Mouse (Mus musculus) embryonic facial prominence, embryonic 10.5 days (tissue): ENCODE measurements around the gene Gabrr2. TPM values are rescaled to one million over a fixed set of nuclear protein-coding genes. Genes with fewer than 3 reads are reported as not detected.

Experiments
- DNase-seq: peaks from one replicate; pipeline ENCODE4 v3.0.0-alpha.2; 2017; ENCODE audit warnings: low spot score
- H3K27ac ChIP-seq: fragments of 300-500 bp; sonication (generic); replicated peaks from 2 replicates; pipeline ENCODE4 v1.5.1; 2016; ENCODE audit warnings: mild to moderate bottlenecking
- H3K27me3 ChIP-seq: fragments of 300-500 bp; sonication (generic); replicated peaks from 2 replicates; pipeline ENCODE4 v1.6.1; 2016; ENCODE audit warnings: low read depth, mild to moderate bottlenecking; ENCODE audit not compliant: poor library complexity, severe bottlenecking
- H3K36me3 ChIP-seq: fragments of 300-500 bp; sonication (generic); replicated peaks from 2 replicates; pipeline ENCODE4 v1.6.1; 2016; ENCODE audit warnings: mild to moderate bottlenecking, moderate library complexity
- H3K4me1 ChIP-seq: fragments of 300-500 bp; sonication (generic); 2 replicates; pipeline ENCODE4 v1.6.1; 2016
- H3K4me3 ChIP-seq: fragments of 300-500 bp; sonication (generic); 2 replicates; pipeline ENCODE4 v1.5.1; 2016; ENCODE audit warnings: mild to moderate bottlenecking, moderate library complexity
- H3K9me3 ChIP-seq: fragments of 300-500 bp; sonication (generic); 2 replicates; pipeline ENCODE4 v1.6.1; 2016; ENCODE audit warnings: mild to moderate bottlenecking
- WGBS: fragments of 180-500 bp; shearing (Covaris S2); methylation state at CpG from one replicate; pipeline ENCODE4 v1.1.7; 2016; 5-methylcytosine and 5-hydroxymethylcytosine counted together
- polyA plus RNA-seq: library from polyadenylated mRNA; unstranded; fragments of >200 nt; fragmentation: Nextera tagmentation; extraction: Ambion mirVana; gene quantifications from 2 replicates; pipeline ENCODE4 v1.2.1, GENCODE M21; 2016

Gene Gabrr2
- 0.21 TPM in 1 of 2 replicates, not detected in the other for polyA plus RNA-seq

- Histone ChIP-seq H3K27ac (no peak within 1 kb of the TSS), H3K4me1 (peaks cover 13% of the 10 kb centered on the region), H3K9me3 (no peaks in the 10 kb centered on the region), H3K27me3 (no peaks in the 10 kb centered on the region), H3K4me3 (no peak within 1 kb of the TSS), H3K36me3 (no peaks in the 10 kb centered on the region)
- DNase-seq = no peak
- WGBS = 90% methylated on average over 4 of the region's 4 CpGs
Measured at GRCm38 (mm10) chr4:33062981-33063380, at the start of gene Gabrr2. Gabrr2 (plus strand) TSS chr4:33062999.

- peak; percentile 89 for DNase-seq
- H3K27me3 ChIP-seq = no peaks in the 10 kb centered on the region
- H3K36me3 ChIP-seq = peaks cover 43% of the 10 kb centered on the region
- H3K4me3 ChIP-seq = no peak overlapping the region
- H3K4me1 ChIP-seq = no peaks in the 10 kb centered on the region
- 58% methylated on average over 9 of the region's 9 CpGs for WGBS
- H3K9me3 ChIP-seq = no peaks in the 10 kb centered on the region
- no peak overlapping the region for H3K27ac ChIP-seq
Measured at GRCm38 (mm10) chr4:33018361-33018999, 44.3 kb upstream of the Gabrr2 start.

- H3K27ac ChIP-seq = no peak overlapping the region
- no peak overlapping the region for H3K4me3 ChIP-seq
- no peak for DNase-seq
- H3K27me3 ChIP-seq = no peaks in the 10 kb centered on the region
- WGBS = 82% methylated on average over 8 of the region's 8 CpGs
- H3K9me3 ChIP-seq = no peaks in the 10 kb centered on the region
- H3K4me1 ChIP-seq = no peaks in the 10 kb centered on the region
- peaks cover 27% of the 10 kb centered on the region for H3K36me3 ChIP-seq
Measured at GRCm38 (mm10) chr4:33024420-33024819, 38.4 kb upstream of the Gabrr2 start.

DNA sequence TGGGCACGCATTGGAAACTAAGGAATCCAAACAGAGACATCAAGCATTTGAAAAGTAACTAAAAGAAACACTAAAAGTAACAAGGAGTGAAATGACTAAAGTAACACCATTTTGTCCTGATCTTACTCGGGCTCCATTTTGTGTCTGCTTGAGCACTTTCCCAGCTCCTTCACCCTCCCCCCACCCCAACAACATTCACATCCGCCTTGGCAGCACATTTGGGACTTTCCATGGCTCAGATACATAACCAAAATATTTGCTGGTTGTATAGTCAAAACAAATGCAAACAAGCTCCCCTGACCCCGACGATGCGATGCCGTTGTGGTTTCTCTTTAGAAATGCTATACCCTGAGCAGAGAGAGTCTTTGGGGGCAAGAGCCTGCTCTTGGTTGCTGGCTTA, 33.7 kb upstream of the Gabrr2 start:
- Histone ChIP-seq H3K27me3 (no peaks in the 10 kb centered on the region), H3K4me3 (no peak overlapping the region), H3K27ac (no peak overlapping the region), H3K4me1 (peaks cover 19% of the 10 kb centered on the region), H3K36me3 (peaks cover 17% of the 10 kb centered on the region; the same call in 1 of the 2 replicates), H3K9me3 (no peaks in the 10 kb centered on the region)
- 90% methylated on average over 7 of the region's 7 CpGs for WGBS
- DNase-seq = no peak

- Histone ChIP-seq H3K27me3 (no peaks in the 10 kb centered on the region), H3K9me3 (0 out of 2 replicates have a peak, but pooled peaks cover 4% of the 10 kb centered on the region), H3K27ac (peak overlapping the region; percentile 97), H3K36me3 (peaks cover 31% of the 10 kb centered on the region), H3K4me1 (peaks cover 19% of the 10 kb centered on the region), H3K4me3 (peak overlapping the region; percentile 87)
- DNase-seq = peak; percentile 65
- WGBS = 1% methylated on average over 55 of the region's 55 CpGs
Measured at GRCm38 (mm10) chr4:33030264-33031194, 32.3 kb upstream of the Gabrr2 start.

DNA sequence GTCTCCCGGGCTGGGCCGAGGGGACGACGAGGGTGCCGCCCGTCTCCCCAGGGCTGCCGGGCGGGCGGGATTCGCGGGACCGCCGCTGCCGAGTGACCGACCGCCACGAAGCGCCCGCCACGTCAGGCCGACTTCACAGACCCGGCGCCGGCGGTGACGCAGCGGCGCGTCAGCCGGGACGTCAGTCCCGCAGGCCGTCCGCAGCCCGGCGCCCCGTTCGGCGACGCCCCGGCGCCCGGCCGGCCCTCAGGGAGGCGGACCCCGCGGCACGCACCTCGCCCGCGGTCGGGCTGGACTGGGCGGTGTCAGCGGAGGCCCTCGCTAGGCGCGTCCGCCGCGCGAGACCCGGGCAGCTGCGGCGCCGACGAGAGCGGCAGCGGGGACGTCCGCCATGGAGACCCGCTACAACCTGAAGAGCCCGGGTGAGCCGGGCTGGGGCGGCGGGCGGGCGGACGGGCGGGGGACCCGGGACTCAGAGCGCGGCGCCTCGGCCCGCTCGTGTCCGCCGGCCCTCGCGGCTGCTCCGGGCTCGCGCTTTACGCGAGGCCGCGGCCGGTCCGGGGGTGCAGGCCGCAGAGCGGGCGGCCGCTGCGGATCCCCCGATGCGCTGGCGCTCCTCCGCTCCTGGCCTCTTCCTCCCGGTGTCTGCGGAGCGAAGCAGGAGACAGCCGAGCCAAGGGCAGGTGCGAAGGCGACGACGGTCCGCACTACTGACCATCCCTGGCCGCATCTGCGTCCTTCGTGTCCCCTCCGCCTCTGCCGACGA, 31.4 kb upstream of the Gabrr2 start, which contains the start of gene Ube2j1:
Ube2j1 (plus strand) TSS at position 222 of the 766 bp plus-strand sequence.
- WGBS = under 1% methylated on average over 123 of the region's 123 CpGs

GRCm38 (mm10) chr4:33032045-33032444, 30.8 kb upstream of the Gabrr2 start:
- peaks cover 46% of the 10 kb centered on the region for H3K36me3 ChIP-seq
- H3K27me3 ChIP-seq = no peaks in the 10 kb centered on the region
- peak overlapping the region; percentile 97 for H3K27ac ChIP-seq
- 8% methylated on average over 4 of the region's 4 CpGs for WGBS
- DNase-seq = no peak
- 0 out of 2 replicates have a peak, but pooled peaks cover 6% of the 10 kb centered on the region for H3K9me3 ChIP-seq
- peaks cover 19% of the 10 kb centered on the region for H3K4me1 ChIP-seq
- peak overlapping the region; percentile 87 for H3K4me3 ChIP-seq

More for the DNA sequence above, 31.4 kb upstream of the Gabrr2 start, which contains the start of gene Ube2j1:
- H3K27me3 ChIP-seq = no peaks in the 10 kb centered on the region
- DNase-seq = peak; percentile 91
- H3K4me3 ChIP-seq = peak within 1 kb of the TSS; percentile 87
- H3K27ac ChIP-seq = peak within 1 kb of the TSS; percentile 97
- peaks cover 19% of the 10 kb centered on the region for H3K4me1 ChIP-seq
- H3K36me3 ChIP-seq = peaks cover 39% of the 10 kb centered on the region
- 0 out of 2 replicates have a peak, but pooled peaks cover 6% of the 10 kb centered on the region for H3K9me3 ChIP-seq

- 0 out of 2 replicates have a peak, but pooled peaks cover 6% of the 10 kb centered on the region for H3K9me3 ChIP-seq
- no peak overlapping the region for H3K4me3 ChIP-seq
- H3K27ac ChIP-seq = no peak overlapping the region
- DNase-seq = no peak
- H3K4me1 ChIP-seq = peaks cover 19% of the 10 kb centered on the region
- H3K36me3 ChIP-seq = peaks cover 44% of the 10 kb centered on the region
- no peaks in the 10 kb centered on the region for H3K27me3 ChIP-seq
- 81% methylated on average over 6 of the region's 6 CpGs for WGBS
Measured at GRCm38 (mm10) chr4:33033515-33033914, 29.3 kb upstream of the Gabrr2 start.

GRCm38 (mm10) chr4:33039826-33040225, 23.0 kb upstream of the Gabrr2 start:
- H3K9me3 ChIP-seq = 0 out of 2 replicates have a peak, but pooled peaks cover 6% of the 10 kb centered on the region
- no peak overlapping the region for H3K27ac ChIP-seq
- no peak for DNase-seq
- H3K36me3 ChIP-seq = peaks cover 90% of the 10 kb centered on the region
- H3K4me1 ChIP-seq = no peaks in the 10 kb centered on the region
- WGBS = 88% methylated on average over 4 of the region's 4 CpGs
- H3K4me3 ChIP-seq = no peak overlapping the region
- H3K27me3 ChIP-seq = no peaks in the 10 kb centered on the region

GRCm38 (mm10) chr4:33049601-33050000, 13.2 kb upstream of the Gabrr2 start:
- Histone ChIP-seq H3K9me3 (no peaks in the 10 kb centered on the region), H3K27me3 (no peaks in the 10 kb centered on the region), H3K4me3 (no peak overlapping the region), H3K27ac (no peak overlapping the region), H3K4me1 (no peaks in the 10 kb centered on the region), H3K36me3 (peaks cover 83% of the 10 kb centered on the region)
- 92% methylated on average over 11 of the region's 11 CpGs for WGBS
- no peak for DNase-seq

DNA sequence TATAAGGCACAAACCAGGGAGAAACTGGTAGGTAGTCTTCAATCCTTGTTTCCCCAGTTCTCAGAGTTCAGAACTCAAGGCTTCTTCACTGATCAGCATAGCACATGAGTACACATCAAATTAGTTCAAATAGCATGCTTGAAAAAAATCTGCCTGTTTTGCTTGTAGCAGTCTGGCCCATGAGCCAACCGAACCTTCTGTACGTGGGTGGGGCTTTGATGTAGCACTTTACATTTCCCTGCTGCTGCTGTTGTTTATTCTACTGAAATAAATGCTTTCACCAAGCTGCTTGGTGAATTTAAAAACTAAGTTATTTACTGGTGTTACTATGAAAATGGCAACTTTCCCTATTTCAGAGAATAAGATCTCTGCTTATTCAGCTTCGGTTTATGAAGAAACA, 10.7 kb upstream of the Gabrr2 start:
- DNase-seq = no peak
- H3K4me1 ChIP-seq = no peaks in the 10 kb centered on the region
- H3K9me3 ChIP-seq = no peaks in the 10 kb centered on the region
- H3K4me3 ChIP-seq = no peak overlapping the region
- WGBS = 93% methylated on average over 3 of the region's 3 CpGs
- H3K27ac ChIP-seq = no peak overlapping the region
- H3K36me3 ChIP-seq = peaks cover 58% of the 10 kb centered on the region
- no peaks in the 10 kb centered on the region for H3K27me3 ChIP-seq

DNA sequence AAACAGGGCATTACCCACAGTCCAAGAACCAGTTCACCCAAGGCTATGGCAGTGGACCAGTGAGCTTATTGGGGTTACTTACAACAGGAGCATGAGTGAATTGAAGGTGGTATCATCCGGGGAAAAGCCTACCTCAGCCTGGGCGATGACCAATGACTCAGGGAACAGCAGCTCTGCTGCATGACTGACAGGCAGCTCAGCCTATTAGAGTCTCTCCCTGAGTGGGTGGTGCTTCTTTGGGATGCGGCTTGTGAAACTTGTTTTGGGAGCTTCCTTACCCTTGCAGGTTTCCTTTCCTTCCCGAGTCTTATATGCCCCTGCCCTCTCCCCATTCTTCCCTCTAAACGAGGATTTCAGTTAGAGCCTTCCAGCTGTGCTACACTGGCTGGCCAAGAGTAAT, 10.1 kb upstream of the Gabrr2 start:
- Histone ChIP-seq H3K27me3 (no peaks in the 10 kb centered on the region), H3K9me3 (no peaks in the 10 kb centered on the region), H3K27ac (no peak overlapping the region), H3K4me3 (no peak overlapping the region), H3K4me1 (no peaks in the 10 kb centered on the region), H3K36me3 (peaks cover 52% of the 10 kb centered on the region)
- WGBS = 87% methylated on average over 5 of the region's 5 CpGs
- DNase-seq = no peak
